Mouse (Mus musculus): ENCODE results near the gene Ptgs1. TPM values are rescaled to one million over a fixed set of nuclear protein-coding genes. Genes with fewer than 3 reads are reported as not detected.

Gene Ptgs1
- polyA plus RNA-seq, 1 experiment, result 15.0 TPM

DNA sequence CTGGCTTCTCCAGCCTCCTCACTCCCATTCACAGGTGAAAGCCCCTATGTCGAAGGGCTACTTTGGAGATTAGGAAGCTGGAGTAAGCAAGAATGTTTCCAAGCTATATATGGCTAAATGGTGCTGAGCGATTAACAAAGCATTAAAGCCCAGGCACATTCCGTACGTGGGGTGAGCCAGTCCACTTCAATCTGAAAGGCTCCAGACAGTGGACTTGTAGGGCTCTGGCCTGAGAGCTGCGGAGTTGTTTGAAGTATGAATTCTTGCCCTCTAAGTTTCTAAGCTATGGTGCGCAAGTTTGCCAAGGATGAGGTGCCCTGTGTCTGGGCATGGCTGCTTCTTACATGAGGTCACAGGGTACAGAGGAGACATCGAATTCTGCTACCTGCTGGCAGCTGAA lies 6.1 kb upstream of the Ptgs1 start:
- H3K4me1 ChIP-seq (replicated peaks; ENCODE audit: control insufficient read depth, insufficient read depth, low read length), result no peaks in the 10 kb centered on the region; the same call in 1 of the 2 replicates
- no peaks in the 10 kb centered on the region for H3K36me3 ChIP-seq (ENCODE audit: control insufficient read depth, insufficient read depth, low read length)
- DNase-seq, result no peak
- no peaks in the 10 kb centered on the region for H3K27me3 ChIP-seq (ENCODE audit: control insufficient read depth, insufficient read depth, low read length)
- 94% methylated on average over 7 of the region's 7 CpGs for WGBS
- TF ChIP-seq CTCF (IDR thresholded peaks at IDR 0.05; ENCODE audit: borderline replicate concordance, control insufficient read depth, extremely low read depth, insufficient read depth, low read length, poor library complexity) (no peak), POLR2A (IDR thresholded peaks at IDR 0.05; ENCODE audit: control insufficient read depth, extremely low read depth, insufficient read depth, low read length, poor library complexity) (no peak)
- no peak overlapping the region for H3K27ac ChIP-seq (ENCODE audit: control insufficient read depth, insufficient read depth, low read length)
- no peak overlapping the region for H3K4me3 ChIP-seq (ENCODE audit: control insufficient read depth, insufficient read depth, low read length)

DNA sequence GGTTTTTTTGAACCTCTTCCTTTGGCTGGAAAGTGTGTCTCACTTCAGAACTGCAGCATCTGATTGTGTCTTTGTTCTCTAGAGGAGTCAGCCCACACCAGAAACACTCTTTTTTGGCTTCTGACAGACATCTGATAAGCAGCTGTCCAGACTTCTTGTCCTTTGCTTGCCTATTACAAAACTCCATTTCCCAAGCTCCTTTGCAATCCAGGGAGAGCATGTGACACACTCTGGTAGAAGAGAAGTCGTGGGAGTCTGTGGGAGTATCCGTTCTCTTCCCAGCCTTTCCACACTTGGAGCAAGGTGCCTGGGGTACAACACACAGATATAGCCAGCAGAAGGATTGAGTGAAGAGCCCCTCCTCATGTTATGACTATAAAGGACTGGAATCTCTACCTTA lies 5.6 kb upstream of the Ptgs1 start:
- 71% methylated on average over 2 of the region's 2 CpGs for WGBS
- Histone ChIP-seq H3K36me3 (ENCODE audit: control insufficient read depth, insufficient read depth, low read length) (no peaks in the 10 kb centered on the region), H3K4me1 (replicated peaks; ENCODE audit: control insufficient read depth, insufficient read depth, low read length) (no peaks in the 10 kb centered on the region; the same call in 1 of the 2 replicates)

DNA sequence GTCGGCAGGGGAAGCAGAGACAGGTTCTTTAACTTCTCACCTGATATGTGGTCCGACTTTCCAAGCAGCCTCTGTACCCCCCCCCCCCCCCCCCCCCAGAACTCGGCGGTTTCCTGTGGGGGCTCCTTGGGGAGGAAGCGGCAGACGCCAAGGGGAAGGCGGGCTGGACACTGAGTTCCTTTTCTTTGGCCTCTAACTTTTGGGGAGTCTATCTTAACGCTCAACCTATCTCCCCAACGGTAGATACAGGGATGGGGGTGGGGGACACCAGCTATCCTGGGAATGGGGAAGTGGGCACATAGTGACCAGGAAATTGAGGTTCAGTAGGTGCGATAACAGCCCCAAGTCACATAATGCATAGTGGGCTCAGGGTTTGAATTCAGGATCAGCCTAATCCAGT lies 741 bp downstream of the Ptgs1 start:
- WGBS, result under 1% methylated on average over 10 of the region's 10 CpGs
- Histone ChIP-seq H3K36me3 (ENCODE audit: control insufficient read depth, insufficient read depth, low read length) (no peaks in the 10 kb centered on the region), H3K4me1 (replicated peaks; ENCODE audit: control insufficient read depth, insufficient read depth, low read length) (no peaks in the 10 kb centered on the region), H3K27ac (ENCODE audit: control insufficient read depth, insufficient read depth, low read length) (no peak overlapping the region), H3K4me3 (ENCODE audit: control insufficient read depth, insufficient read depth, low read length) (no peak overlapping the region; the same call in 1 of the 2 replicates), H3K27me3 (ENCODE audit: control insufficient read depth, insufficient read depth, low read length) (peaks cover 8% of the 10 kb centered on the region; the same call in 1 of the 2 replicates)
- DNase-seq, result no peak
- TF ChIP-seq POLR2A (IDR thresholded peaks at IDR 0.05; ENCODE audit: control insufficient read depth, extremely low read depth, insufficient read depth, low read length, poor library complexity), result no peak
- no peak for TF ChIP-seq CTCF (IDR thresholded peaks at IDR 0.05; ENCODE audit: borderline replicate concordance, control insufficient read depth, extremely low read depth, insufficient read depth, low read length, poor library complexity)

More for the DNA sequence above, 5.6 kb upstream of the Ptgs1 start:
- TF ChIP-seq CTCF (IDR thresholded peaks at IDR 0.05; ENCODE audit: borderline replicate concordance, control insufficient read depth, extremely low read depth, insufficient read depth, low read length, poor library complexity), result no peak
- no peak for TF ChIP-seq POLR2A (IDR thresholded peaks at IDR 0.05; ENCODE audit: control insufficient read depth, extremely low read depth, insufficient read depth, low read length, poor library complexity)
- H3K4me3 ChIP-seq (ENCODE audit: control insufficient read depth, insufficient read depth, low read length), result no peak overlapping the region
- no peak for DNase-seq
- no peaks in the 10 kb centered on the region for H3K27me3 ChIP-seq (ENCODE audit: control insufficient read depth, insufficient read depth, low read length)
- no peak overlapping the region for H3K27ac ChIP-seq (ENCODE audit: control insufficient read depth, insufficient read depth, low read length)

DNA sequence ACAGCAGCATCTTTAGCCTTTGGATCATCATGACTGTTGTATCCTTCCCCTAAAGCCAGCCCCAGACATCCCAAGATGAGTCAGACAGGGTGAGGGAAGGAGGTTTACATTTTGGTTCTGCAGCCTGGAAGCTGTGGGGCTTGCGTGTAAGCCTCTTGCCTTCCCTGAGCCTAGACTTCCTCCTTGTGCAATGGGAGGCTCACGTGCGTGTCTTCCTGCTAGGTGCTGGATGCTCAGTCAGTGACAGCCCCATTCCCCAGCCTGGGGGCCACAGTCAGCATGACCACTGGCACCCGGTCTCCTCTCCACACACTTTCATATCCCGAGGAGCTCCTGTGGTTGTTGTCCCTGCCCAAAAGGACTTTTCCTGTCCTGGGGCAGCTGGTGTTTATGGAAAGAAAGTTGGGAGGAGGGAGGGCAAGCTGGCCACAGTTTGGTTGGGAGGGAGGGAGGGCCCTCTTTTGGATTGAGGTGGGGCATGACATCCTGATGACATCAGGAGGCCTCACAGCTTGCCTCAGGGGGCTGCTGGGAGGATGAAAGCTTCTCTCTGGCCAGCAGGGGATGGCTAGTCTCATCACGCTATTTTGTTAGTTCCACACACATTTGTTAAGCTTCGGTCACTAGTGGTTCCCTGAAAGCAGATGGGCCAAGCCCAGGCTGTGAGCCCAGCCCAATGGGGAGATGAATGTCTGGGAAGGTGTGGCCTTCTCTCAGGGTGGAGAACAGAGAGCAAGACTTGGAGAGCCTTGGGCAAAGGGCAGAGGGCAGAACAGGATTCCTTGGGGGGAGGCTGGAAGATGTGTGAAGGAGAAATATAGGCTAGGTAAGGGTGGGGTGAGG lies 4.5 kb downstream of the Ptgs1 start:
- TF ChIP-seq CTCF (IDR thresholded peaks at IDR 0.05; ENCODE audit: borderline replicate concordance, control insufficient read depth, extremely low read depth, insufficient read depth, low read length, poor library complexity), result no peak
- TF ChIP-seq POLR2A (IDR thresholded peaks at IDR 0.05; ENCODE audit: control insufficient read depth, extremely low read depth, insufficient read depth, low read length, poor library complexity), result no peak
- Histone ChIP-seq H3K27me3 (ENCODE audit: control insufficient read depth, insufficient read depth, low read length) (peaks cover 8% of the 10 kb centered on the region; the same call in 1 of the 2 replicates), H3K27ac (ENCODE audit: control insufficient read depth, insufficient read depth, low read length) (no peak overlapping the region), H3K4me1 (replicated peaks; ENCODE audit: control insufficient read depth, insufficient read depth, low read length) (no peaks in the 10 kb centered on the region), H3K4me3 (ENCODE audit: control insufficient read depth, insufficient read depth, low read length) (no peak overlapping the region), H3K36me3 (ENCODE audit: control insufficient read depth, insufficient read depth, low read length) (no peaks in the 10 kb centered on the region)
- WGBS, result 61% methylated on average over 7 of the region's 7 CpGs
- no peak for DNase-seq

DNA sequence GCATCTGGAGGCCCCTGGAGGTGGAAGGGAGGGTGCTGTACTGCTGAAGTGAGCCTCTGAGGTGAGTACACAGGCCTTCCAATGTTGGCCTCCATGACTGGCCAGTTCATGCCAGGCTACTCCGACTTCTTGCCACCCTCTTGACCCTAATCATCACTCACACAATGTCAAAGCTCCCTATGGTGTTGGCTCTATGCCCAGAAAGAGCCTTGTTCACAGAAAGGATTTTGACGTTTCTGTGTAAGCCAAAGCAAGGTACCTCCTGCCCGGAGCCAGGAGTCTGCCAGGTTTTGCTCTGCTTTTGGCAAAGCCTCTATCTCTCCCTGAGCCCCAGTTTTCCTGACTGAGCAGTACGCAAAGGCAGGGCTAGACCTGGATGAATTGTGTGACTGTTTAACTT lies 5.7 kb downstream of the Ptgs1 start:
- TF ChIP-seq CTCF (IDR thresholded peaks at IDR 0.05; ENCODE audit: borderline replicate concordance, control insufficient read depth, extremely low read depth, insufficient read depth, low read length, poor library complexity) (no peak), POLR2A (IDR thresholded peaks at IDR 0.05; ENCODE audit: control insufficient read depth, extremely low read depth, insufficient read depth, low read length, poor library complexity) (no peak)
- 54% methylated on average over 4 of the region's 4 CpGs for WGBS
- DNase-seq, result no peak
- peaks cover 4% of the 10 kb centered on the region; the same call in 1 of the 2 replicates for H3K27me3 ChIP-seq (ENCODE audit: control insufficient read depth, insufficient read depth, low read length)
- no peaks in the 10 kb centered on the region for H3K36me3 ChIP-seq (ENCODE audit: control insufficient read depth, insufficient read depth, low read length)
- no peak overlapping the region for H3K4me3 ChIP-seq (ENCODE audit: control insufficient read depth, insufficient read depth, low read length)
- H3K4me1 ChIP-seq (replicated peaks; ENCODE audit: control insufficient read depth, insufficient read depth, low read length), result no peaks in the 10 kb centered on the region
- no peak overlapping the region for H3K27ac ChIP-seq (ENCODE audit: control insufficient read depth, insufficient read depth, low read length)

DNA sequence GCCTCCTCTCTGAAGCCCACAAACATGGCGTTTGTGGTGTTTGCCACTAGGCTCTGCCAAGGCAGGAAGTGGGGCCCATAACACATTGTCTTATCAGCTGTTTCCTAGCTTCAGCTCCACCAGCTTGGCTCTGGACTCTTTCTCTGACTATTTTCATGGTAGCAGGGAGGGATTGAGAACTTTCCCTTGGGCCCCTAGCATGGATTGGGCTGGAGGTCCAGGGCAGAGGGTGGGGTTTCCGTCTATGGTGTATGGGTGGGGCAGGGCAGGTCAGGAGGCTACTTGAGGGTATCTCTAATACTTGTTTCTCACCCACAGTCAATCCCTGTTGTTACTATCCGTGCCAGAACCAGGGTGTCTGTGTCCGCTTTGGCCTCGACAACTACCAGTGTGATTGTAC lies 6.7 kb downstream of the Ptgs1 start:
- Histone ChIP-seq H3K4me3 (ENCODE audit: control insufficient read depth, insufficient read depth, low read length) (no peak overlapping the region), H3K4me1 (replicated peaks; ENCODE audit: control insufficient read depth, insufficient read depth, low read length) (no peaks in the 10 kb centered on the region), H3K27ac (ENCODE audit: control insufficient read depth, insufficient read depth, low read length) (no peak overlapping the region), H3K36me3 (ENCODE audit: control insufficient read depth, insufficient read depth, low read length) (no peaks in the 10 kb centered on the region), H3K27me3 (ENCODE audit: control insufficient read depth, insufficient read depth, low read length) (no peaks in the 10 kb centered on the region)
- 78% methylated on average over 5 of the region's 5 CpGs for WGBS
- no peak for DNase-seq
- TF ChIP-seq POLR2A (IDR thresholded peaks at IDR 0.05; ENCODE audit: control insufficient read depth, extremely low read depth, insufficient read depth, low read length, poor library complexity), result no peak
- no peak for TF ChIP-seq CTCF (IDR thresholded peaks at IDR 0.05; ENCODE audit: borderline replicate concordance, control insufficient read depth, extremely low read depth, insufficient read depth, low read length, poor library complexity)

Measured in thymus, adult 2 months (tissue).